Mouse (Mus musculus) brain, embryonic 18.5 days (tissue): Measurements from ENCODE around the gene Tcf7l2.

Source experiments
- DNase-seq: peaks from one replicate; pipeline ENCODE4 v3.0.0-alpha.2; 2012; ENCODE audit warnings: low read depth, low spot score

Tcf7l2 gene

DNA sequence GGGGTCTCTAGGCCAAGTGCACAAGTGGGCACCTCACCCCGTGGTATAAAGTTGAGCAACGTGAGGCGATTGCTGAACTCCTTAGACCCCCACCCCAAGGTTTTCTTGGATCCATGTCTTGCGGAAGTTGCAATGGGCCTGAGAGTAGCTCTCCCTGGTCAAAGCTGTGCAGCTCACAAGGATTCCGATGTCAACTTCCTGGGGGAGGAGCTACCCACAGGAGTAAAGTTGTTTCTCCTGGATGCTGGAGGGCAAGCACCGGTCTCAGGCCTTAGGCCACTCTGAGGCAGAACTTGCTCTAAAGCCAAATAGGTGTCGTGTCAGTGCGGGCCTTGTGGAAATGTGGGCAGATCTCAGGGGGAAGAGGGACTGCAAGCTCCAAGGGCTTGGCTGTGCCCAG lies 12.2 kb upstream of the Tcf7l2 start:
- DNase-seq = no peak

DNA sequence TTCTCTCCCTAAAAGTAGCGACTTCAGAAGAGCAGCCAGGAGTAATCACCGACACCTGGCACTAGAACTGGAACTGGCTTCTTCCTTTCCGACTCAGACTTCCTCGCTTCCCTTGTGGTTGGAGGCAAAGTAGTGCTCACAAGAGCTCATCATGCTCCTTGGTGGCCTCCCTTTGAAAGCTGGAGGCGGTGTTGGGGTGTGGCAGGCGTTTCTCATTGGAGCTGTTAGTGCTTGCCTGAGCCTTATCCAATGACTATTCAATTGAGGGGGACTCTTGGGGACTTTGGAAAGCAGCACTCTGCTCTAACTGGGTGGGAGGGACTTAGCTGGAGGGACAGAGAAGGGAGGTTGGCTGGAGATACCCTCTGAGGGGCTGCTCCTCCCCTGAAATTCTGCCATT lies 9.1 kb upstream of the Tcf7l2 start:
- no peak for DNase-seq

DNA sequence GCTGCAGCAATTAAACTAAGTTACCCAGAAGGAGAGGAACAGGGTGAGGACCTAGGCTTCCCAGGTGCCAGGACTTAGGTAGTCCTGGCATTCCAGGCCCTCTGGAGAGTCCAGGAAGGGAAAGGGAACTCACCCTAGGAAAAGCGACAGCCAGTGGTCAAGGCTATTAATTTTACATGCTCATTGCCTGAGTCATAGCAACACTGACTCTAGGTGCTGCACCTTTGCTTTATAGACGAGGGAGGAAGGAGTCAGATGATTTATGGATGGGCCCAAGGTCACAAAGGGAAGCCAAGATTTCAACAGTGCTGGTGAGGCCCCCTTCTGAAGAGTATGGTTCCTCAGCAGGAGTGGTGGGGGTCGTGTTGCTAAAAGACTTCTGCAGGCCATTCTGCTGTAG lies 8.6 kb upstream of the Tcf7l2 start:
- DNase-seq = no peak

DNA sequence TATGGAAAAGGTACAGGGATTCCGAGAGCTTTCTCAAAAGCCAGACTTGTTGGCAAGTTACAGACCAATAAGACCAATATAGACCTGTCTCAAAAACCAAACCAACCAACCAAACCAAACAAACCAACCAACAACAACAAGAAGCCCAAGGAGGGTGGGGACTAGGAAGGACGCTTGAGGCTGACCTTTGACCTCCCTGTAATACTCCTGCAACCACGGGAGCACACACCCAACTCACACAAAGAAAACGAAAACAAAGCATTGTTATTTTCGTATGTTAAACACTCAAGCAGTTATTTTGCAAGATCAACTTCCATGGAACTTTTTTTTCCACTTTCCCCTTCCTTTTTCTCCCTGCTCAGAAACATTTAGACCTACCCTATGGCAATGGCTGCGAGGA lies 5.6 kb upstream of the Tcf7l2 start:
- no peak for DNase-seq

DNA sequence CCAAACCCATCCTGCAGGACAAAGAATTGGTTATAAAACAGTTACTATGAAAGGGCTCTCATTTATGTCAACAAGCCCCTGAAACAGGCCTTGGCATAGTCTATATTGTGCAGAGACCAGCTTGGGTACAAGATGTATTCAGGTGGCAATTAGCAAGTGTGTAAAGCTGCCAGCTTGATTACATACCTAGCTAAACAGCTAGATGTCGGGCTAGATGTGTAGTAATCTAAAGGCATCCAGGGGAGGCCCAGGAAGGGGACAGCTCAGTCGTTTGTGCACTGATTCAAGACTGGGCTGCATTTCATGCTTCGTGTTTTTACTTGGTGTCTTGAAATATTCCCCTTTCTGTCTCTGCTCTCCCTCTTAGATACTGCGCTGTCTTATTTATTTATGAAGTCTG lies 1.9 kb upstream of the Tcf7l2 start:
- DNase-seq = no peak

DNA sequence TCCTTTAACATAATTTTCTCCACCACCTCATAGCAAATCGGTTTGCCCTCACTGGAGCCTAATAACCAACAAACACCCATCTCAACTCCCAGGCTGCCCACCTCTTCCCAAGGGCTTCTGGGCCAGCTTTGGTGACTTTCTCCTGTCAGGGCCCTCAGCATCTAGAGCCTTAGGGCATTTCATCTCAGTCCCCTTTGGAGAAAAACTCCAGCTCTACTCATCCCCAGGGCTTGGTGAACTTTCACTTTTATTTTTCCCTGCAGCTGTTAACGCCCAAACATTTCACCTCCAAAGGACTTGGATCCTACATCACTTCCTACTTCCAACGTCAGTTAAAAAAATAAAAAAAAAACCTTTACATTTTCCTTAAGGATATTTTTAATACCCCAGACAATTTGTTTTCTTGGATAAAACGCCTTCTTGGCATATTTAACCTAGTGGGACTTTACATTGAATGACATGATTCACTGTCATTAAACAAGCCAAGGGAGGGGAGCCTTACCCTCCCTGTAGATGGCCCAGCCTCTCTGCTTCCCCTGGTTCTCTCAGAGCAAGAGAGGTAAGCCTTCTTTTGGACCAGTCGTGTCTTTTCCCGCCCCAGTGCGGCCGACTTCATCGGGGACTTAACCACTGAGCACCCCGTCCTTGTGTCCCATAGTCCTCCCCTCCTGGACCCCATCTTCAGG lies 724 bp upstream of the Tcf7l2 start:
- DNase-seq = no peak

DNA sequence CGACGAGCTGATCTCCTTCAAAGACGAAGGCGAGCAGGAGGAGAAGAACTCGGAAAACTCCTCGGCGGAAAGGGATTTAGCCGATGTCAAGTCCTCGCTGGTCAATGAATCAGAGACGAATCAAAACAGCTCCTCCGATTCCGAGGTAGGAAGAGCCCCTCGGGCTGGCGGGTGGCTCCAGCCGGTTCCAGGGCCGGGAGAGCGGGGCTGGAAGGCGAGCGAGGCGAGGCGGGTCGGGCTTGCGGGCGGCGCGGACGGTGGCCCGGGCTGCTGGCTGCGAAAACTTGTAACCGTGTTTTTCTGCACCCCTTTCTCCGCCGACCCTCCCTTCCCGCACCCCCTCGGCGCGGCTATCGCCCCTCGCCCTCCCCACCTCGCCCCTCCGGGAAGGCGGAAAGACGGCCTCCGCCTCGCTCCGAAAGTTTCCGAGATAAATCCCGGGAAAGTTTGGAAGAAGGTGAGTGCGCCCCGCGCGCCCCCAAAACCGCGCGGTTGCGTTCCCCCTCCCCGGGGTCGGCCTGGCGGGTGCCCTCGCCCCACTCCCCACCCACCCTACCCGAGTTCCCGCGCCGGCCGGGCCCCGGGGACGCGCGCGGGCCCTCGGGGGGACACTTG lies 873 bp downstream of the Tcf7l2 start:
- no peak for DNase-seq

DNA sequence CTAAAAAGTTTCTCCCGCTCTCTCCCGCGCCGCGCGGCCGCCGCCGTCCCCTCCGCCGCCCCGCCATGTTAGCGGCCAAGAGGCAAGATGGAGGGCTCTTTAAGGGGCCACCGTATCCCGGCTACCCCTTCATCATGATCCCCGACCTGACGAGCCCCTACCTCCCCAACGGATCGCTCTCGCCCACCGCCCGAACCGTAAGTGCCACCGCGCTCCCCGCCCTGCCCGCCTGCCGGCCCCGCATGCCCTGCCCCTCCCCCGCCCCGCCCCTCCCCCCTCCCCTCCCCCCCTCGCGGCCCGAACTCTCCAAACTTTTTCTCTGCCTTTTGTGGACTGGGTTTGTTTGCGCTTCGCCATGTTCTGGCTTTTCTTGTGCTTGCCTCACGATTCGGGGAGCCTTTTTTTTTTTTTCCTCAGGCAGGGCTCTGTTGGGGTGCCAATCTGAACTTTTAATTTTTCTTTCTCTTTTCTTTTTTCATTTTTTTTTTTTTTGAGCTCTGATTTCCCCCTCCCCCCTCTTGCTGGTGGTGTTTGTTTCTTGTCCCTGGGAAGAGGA lies 1.5 kb downstream of the Tcf7l2 start:
- no peak for DNase-seq

DNA sequence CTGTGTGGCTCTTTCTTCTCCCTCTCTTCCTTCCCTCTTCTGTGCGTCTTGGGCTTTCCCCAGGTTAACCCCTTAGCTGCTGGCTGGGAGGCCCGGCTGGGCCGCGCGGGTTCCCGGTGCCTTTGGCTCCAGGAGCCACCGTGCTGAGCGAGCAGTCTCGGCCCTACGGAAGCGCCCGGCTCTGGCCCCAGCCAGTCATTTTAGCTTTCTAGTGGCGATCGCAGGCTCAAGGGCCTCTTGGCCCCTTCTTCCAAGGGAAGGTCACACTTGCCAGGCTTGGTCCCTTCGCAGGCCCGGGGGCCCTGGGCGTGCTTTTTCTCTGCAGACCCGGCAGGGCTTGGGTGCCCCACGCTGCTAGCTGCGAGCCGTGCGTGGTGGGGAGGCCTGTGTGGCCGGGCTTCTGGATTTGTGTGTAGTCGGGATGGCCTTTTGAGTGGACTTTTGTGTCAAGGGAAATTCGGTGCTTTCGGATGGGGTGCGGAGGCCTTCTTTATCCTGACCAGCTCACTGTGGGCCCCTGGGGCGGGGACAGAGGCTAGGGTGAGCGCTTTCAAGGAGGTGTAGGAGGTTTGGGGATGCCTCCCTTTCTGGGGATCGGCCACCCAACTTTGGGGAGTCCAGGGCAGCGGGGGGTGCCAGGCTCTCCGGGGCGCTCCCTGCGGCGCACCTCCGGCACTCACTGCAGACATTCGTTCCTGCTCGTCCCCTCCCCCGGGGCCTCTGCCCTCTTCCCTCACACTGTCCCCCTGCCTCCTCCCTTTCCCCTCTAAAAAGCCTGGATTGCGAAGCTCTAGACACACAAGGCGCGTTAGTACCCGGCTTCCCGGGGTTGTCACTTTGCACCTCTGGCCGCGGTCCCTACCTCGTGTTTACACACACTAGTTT lies 2.2 kb downstream of the Tcf7l2 start:
- DNase-seq = no peak

DNA sequence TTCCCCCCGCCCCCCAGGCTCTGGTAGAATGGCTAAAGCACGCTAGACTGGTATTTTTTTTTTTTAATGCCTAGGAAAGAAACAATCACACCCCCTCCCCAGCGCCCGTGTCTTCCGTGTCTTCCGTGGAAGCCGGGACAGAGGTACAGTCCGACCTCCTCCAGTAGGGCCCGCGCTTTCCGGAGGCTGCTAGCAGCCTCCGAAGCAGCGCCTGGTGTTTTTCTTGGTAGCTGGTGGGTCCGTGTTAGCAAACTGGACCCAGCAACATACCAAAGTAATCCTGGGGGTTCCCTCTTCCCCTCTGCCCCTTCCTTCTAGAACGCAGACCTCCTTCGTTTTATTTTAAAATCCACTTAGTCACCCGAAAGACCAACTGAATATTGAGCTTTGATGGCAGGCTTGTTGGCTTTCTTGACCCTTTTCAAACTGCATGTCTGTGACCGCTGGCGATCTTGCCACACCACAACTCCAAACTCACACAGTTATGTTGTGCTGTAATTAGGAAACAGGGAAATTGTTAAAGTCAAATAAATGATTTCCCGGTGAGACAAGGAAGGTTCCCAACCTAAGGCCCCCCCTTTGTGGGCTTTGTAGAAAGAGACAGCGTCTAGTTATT lies 3.1 kb downstream of the Tcf7l2 start:
- DNase-seq = no peak

DNA sequence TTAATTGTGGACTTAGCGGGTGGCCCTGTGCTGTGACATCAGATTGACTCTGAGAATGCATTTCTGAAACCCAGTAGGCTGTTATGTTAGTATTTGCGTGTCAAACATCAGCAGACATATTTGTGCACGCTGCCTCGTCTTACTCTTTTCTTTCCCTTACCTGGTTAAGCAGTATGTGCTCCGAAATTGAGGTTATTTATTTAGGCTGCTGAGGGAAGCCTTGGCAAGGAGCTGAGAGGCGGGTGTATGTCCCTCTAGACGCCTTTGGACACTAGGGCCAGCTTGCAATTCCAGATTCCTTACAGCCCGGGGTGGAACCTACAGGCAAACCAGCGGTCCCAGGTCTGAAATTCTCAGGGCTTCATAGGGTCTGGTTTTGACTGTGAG lies 3.6 kb downstream of the Tcf7l2 start:
- DNase-seq = no peak

DNA sequence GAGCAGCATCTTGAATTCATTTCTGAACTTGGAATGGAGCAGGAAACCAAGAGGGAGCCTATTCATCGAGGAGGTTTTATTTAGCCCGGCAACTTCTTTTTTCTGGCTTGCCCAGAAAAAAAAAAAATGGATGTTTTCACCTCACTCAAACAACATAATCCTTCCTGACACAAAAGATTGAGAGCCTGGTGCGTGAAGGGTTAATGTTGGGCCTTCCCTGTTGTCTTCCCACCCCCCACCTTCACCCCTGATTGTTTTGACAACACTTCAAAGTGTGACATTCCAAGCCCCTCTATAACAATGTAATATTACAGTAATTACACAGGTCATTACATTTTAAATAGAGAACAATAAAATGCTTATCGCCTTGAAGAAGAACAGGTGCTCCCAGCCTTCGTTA lies 4.6 kb downstream of the Tcf7l2 start:
- no peak for DNase-seq

DNA sequence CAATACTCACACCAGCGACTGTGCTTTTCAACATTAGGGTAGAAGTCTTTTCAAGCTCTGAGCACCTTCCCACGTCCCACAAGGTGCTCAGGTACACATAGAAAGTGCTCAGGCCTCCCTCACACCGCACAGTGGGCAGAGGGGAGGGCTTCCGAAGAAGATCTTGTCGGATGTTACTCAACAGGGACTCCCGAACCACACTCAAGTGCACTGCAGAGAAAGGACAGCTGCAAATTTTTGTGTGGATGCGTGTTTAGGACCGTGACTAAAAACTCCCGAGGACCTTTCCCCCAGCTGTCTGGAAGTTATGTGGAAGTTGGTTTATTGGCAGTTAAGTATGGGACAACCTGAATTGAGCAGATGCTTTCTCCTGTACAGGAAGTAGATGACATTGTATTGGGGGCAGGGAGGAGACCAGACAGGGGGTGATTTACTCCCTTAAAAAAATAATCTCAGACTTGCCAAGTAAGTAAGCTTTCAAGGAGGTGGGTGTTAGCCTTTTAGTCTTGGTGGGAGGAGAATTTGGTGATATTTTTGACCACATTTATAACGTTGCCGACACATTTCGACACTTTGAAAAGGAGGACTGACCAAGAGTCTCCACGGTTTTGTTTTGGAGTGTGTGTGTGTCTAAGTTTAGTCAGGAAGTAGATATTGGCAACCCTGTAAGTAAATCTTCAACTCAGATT lies 5.8 kb downstream of the Tcf7l2 start:
- DNase-seq = no peak

DNA sequence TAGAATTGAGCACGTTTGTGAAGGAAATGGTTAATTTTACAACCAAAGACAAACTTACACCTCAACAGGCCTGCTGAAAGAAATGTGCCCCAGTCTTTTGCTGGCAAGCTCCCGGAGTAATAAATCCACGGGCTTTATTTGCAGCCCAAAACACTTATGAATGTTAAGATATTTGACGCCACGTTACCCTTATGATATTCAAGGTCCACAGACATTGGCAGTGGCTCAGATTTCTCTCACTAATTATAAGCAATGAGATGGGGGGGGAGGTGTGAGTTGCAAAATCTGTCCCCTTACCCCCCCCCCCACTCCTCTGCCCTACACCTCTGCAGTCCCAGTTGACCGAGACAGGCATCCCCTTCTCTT lies 6.3 kb downstream of the Tcf7l2 start:
- DNase-seq = no peak

DNA sequence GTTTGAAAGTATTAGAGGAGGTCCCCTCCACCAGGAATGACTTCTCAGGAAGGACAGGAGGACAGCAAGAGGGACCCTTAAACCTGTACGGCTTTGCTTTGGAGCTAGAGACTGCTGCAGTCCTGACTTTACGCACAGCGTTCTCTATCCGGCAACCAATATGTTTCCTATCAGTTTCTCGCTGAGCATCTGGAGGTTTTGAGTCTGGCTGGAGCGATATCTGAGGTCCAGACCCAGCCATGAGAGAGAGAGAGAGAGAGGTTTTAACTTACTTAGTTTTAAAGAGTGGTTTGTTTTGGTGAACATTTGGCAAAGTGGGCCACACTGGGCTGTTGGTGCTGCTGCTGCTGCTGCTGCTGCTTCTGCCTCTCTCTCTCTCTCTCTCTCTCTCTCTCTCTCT lies 7.2 kb downstream of the Tcf7l2 start:
- no peak for DNase-seq

DNA sequence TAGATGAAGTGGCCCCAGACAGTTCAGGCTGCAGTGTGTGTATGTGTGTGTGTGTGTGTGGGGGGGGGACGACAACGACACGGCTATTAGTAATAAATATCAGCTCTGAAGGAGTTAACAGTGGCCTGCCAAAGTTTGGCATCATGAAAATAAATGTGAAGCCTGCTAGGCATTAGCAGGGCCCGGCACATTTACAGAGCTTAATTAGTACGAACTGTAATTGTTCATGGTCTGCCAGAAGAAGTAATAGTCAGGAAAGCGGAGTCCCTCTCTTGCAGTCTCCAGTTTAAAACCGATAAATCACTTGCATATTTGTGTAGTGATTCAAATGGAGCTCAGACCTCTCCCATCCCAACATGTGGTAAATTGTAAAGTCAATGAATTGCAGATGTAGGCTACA lies 7.9 kb downstream of the Tcf7l2 start:
- DNase-seq = no peak

DNA sequence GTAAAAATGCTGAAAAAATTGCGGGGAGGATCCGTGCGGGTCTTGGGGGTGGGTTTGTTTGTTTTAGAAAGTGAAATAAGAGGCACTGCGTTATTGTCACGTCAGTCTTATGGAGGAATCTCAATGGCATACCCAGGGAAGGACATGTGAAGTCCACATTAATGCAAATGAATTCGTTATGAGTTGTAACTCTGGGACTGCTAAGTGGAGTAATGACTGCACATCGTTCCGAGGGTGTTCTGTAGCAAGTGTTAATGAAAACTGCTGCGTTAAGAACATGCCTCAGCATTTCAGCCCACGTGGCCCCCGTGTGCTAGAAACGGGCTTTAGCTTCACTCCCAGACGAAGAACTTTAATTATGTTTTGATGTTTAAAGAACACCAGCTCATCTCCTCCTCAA lies 8.4 kb downstream of the Tcf7l2 start:
- DNase-seq = no peak

DNA sequence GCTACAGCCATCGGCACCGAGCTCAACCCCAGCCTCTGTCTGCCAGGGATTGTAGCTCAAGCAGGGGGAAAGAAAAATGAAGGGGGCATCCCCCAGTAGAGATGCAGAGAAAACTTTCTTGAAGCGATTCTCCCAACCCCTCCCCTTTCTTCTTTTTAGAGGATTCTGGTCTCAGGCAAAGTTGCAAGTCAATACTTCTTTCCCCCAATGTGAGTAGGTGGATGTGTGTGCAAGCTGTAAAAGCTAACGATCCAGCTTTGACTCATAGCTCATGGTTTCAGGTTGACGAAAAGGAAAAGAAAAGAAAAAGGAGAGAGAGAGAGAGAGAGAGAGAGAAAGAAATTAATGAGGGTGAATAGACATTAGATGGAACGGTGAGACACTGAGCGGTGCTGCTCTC lies 8.8 kb downstream of the Tcf7l2 start:
- no peak for DNase-seq

DNA sequence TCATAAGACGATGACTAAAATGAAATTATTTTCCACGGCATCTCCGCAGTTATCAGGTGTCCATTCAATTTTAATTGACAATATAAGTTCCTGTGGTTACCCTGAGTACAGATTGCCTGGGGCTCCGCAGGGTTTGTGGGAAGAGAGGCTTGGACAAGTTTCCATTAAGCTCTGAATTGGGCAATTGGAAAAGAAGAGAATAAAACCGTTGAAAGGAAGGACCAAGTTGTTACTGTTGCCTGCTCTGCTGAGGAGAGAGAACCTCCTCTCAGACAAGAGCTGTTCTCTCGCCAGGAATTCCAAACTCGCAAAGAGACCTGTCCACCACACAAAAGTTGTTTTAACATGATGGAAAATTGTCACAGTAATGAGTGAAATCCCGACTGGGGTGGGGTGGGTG lies 11.2 kb downstream of the Tcf7l2 start:
- no peak for DNase-seq

DNA sequence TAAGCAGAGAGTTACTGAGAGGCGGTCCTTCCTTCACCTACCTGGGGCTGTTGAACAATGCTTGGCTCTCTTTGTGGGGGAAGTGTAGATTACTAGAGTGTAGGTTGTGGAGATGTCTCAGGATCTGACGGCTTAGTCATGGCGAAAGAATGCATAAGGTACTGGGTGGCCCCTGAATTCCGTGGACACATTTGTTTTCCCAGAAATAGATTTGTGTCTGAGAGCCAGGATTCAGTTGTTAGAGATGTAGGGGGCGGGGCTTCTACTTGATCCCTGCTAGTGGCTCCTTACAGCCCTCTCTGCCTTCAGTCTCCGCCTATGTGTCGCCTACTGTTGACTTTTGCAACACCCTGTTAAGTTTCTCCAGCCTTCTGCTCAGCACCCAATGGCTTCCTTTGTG lies 12.7 kb downstream of the Tcf7l2 start:
- no peak for DNase-seq

DNA sequence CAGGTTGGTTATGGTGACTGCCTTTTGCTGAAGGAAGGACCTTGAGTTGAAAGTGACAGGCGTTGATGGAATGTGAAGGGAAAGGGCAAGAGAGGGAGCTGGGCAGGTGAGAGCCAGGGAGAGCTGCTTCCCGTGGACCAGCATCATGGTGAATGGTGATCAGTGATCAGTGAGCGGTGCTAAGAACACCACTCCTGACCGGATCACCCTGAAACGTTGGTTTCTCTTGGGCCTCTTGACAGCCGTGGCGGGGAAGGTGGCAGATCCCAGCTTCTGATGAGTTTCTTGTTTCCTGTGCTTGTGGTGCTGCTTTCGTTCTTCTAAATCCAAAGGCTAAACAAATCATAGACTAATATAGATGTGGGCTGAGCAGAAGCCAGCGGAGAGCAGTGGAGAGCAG lies 13.8 kb downstream of the Tcf7l2 start:
- DNase-seq = no peak

DNA sequence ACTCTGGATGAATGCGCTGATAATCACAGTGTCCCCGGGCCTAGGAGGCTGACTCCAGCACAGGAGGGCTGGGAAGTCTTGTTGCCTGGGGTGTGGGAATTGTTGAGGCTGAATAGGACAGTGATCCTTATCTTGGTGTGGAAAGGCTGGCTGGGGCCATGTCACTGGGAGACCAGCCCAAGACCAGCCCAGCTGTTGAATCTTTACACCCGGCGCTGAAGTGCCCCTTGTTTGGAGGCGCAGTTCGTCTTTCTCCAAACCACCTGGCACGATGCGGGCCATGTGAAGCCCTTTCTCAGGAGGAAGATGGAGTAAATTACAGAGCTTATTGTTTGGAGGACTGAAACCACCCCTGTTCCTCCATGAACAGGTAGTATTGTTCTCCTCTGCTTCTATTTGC lies 15.1 kb downstream of the Tcf7l2 start:
- no peak for DNase-seq
